Mouse (Mus musculus): ENCODE data around the gene Gabrg3. TPM values are rescaled to one million over a fixed set of nuclear protein-coding genes. Genes with fewer than 3 reads are reported as not detected.

Gene Gabrg3
- polyA plus RNA-seq, 1 experiment: not detected

DNA sequence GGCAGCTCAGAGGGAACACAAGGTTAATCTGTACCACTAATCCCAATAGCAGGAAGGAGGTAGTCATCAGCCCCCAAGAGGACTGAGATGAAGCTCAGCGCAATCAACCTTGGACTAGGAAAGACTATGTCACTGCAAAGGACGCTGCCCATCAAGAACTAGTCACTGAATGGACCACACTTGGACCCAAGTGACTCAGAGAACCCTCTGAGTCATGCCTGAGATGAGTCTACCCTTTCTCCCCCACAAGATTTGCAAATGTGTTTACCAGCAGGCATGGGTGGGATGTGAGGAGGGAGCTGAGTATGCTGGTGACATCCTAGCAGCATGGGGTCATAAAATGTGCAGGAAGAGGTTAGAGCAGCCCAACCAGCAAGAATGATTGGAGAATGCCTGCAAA lies 254.5 kb downstream of the Gabrg3 start:
- Histone ChIP-seq H3K79me3 (ENCODE audit: low read depth) (no peaks in the 10 kb centered on the region), H3ac (ENCODE audit: control insufficient read depth, insufficient read length, low read depth) (no peak overlapping the region), H3K36me3 (ENCODE audit: control insufficient read depth, insufficient read depth) (no peaks in the 10 kb centered on the region), H3K27me3 (ENCODE audit: control insufficient read depth, insufficient read depth, insufficient read length) (no peaks in the 10 kb centered on the region), H3K79me2 (ENCODE audit: control insufficient read depth, insufficient read depth) (no peaks in the 10 kb centered on the region), H3K4me3 (ENCODE audit: insufficient read depth, poor library complexity, severe bottlenecking) (no peak overlapping the region)
- TF ChIP-seq MYOD1 (IDR thresholded peaks at IDR 0.05; ENCODE audit: control insufficient read depth, insufficient read length, low read depth): no peak
- no peak for TF ChIP-seq MAX (IDR thresholded peaks at IDR 0.05)
- TF ChIP-seq FOSL1 (IDR thresholded peaks at IDR 0.05; ENCODE audit: insufficient read depth, low read length, poor library complexity, severe bottlenecking): no peak
- no peak for TF ChIP-seq MYOG (IDR thresholded peaks at IDR 0.05; ENCODE audit: control insufficient read depth, extremely low read depth, insufficient read length)
- no peak for TF ChIP-seq USF1 (IDR thresholded peaks at IDR 0.05; ENCODE audit: low read depth)
- TF ChIP-seq CEBPB (IDR thresholded peaks at IDR 0.05; ENCODE audit: low read depth): no peak
- TF ChIP-seq CTCF (IDR thresholded peaks at IDR 0.05; ENCODE audit: control insufficient read depth, insufficient read depth, insufficient read length): no peak

DNA sequence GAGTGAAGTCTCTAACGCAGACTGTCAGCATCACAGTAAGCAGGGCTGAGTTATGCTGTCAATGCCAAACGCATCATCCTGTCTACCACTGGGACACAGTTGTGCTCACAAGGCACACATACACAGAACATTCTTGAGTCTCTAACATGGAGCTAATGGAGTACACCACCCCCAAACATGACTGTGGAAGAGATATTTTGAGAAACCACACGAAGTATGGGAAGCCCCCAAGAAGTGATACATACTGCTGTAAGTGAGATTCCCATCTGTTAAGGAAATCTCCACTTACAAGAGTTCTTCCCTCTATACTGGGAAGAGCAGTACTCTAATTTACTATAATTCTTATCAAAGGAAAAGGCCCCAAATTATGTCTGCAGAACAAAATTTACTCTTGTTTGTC lies 286.9 kb downstream of the Gabrg3 start:
- Histone ChIP-seq H3K4me3 (ENCODE audit: insufficient read depth, poor library complexity, severe bottlenecking) (no peak overlapping the region), H3K79me2 (ENCODE audit: control insufficient read depth, insufficient read depth) (no peaks in the 10 kb centered on the region), H3ac (ENCODE audit: control insufficient read depth, insufficient read length, low read depth) (no peak overlapping the region), H3K36me3 (ENCODE audit: control insufficient read depth, insufficient read depth) (no peaks in the 10 kb centered on the region), H3K27me3 (ENCODE audit: control insufficient read depth, insufficient read depth, insufficient read length) (no peaks in the 10 kb centered on the region), H3K79me3 (ENCODE audit: low read depth) (no peaks in the 10 kb centered on the region)
- no peak for TF ChIP-seq USF1 (IDR thresholded peaks at IDR 0.05; ENCODE audit: low read depth)
- no peak for TF ChIP-seq CTCF (IDR thresholded peaks at IDR 0.05; ENCODE audit: control insufficient read depth, insufficient read depth, insufficient read length)
- TF ChIP-seq MAX (IDR thresholded peaks at IDR 0.05): no peak
- TF ChIP-seq MYOD1 (IDR thresholded peaks at IDR 0.05; ENCODE audit: control insufficient read depth, insufficient read length, low read depth): no peak
- no peak for TF ChIP-seq MYOG (IDR thresholded peaks at IDR 0.05; ENCODE audit: control insufficient read depth, extremely low read depth, insufficient read length)
- TF ChIP-seq FOSL1 (IDR thresholded peaks at IDR 0.05; ENCODE audit: insufficient read depth, low read length, poor library complexity, severe bottlenecking): no peak
- TF ChIP-seq CEBPB (IDR thresholded peaks at IDR 0.05; ENCODE audit: low read depth): no peak

DNA sequence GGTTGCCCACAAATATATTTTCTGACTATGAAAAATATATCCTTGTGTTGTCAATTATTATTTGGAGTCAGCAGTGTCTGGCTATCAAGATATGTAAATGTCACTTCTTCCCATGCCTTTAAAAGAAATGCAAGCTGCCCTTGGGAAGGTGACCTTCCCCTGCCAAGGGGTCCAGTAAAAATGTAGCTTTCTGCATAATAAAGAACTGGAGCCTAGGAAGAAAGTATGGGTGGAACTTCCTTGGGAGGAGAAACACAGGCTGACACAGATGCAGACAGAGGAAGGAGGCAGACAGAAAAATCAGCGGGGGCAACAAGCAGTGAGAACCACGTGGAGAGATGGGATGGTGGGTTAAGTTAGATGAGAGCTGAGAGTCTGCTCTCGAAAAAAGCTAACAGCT lies 304.9 kb downstream of the Gabrg3 start:
- no peak for TF ChIP-seq FOSL1 (IDR thresholded peaks at IDR 0.05; ENCODE audit: insufficient read depth, low read length, poor library complexity, severe bottlenecking)
- TF ChIP-seq USF1 (IDR thresholded peaks at IDR 0.05; ENCODE audit: low read depth): no peak
- TF ChIP-seq CEBPB (IDR thresholded peaks at IDR 0.05; ENCODE audit: low read depth): no peak
- TF ChIP-seq MYOG (IDR thresholded peaks at IDR 0.05; ENCODE audit: control insufficient read depth, extremely low read depth, insufficient read length): no peak
- TF ChIP-seq CTCF (IDR thresholded peaks at IDR 0.05; ENCODE audit: control insufficient read depth, insufficient read depth, insufficient read length): no peak
- no peak for TF ChIP-seq MYOD1 (IDR thresholded peaks at IDR 0.05; ENCODE audit: control insufficient read depth, insufficient read length, low read depth)
- no peak for TF ChIP-seq MAX (IDR thresholded peaks at IDR 0.05)
- Histone ChIP-seq H3ac (ENCODE audit: control insufficient read depth, insufficient read length, low read depth) (no peak overlapping the region), H3K4me3 (ENCODE audit: insufficient read depth, poor library complexity, severe bottlenecking) (no peak overlapping the region), H3K79me3 (ENCODE audit: low read depth) (no peaks in the 10 kb centered on the region), H3K79me2 (ENCODE audit: control insufficient read depth, insufficient read depth) (no peaks in the 10 kb centered on the region), H3K27me3 (ENCODE audit: control insufficient read depth, insufficient read depth, insufficient read length) (no peaks in the 10 kb centered on the region), H3K36me3 (ENCODE audit: control insufficient read depth, insufficient read depth) (no peaks in the 10 kb centered on the region)

DNA sequence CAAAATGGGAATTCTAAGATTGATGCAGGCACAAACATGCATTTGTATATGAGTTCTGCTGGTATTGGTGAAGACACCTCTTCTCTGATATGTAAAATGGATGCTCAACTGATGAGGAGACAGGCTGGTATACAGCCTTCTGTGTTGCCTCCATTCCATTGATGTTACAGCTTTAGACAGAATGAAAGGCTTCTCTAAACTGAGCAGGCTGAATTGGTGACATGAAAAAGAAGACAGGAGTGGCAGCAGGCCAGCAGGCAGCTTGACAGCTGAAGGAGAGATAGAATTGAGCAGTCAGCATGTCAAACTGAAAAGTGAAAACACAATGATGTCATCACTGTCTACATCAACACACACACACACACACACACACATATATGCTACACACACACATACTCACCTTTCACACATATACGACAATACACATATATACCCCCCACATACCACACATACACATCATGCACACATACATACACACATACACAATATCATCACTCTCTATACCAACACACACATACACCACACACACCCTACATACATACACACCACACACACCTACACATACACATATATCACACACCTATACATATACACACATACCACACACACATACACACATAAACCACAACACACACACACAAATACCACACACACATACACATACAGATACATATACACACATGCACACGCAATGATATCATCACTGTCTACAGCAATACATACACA lies 315.4 kb downstream of the Gabrg3 start:
- H3K79me2 ChIP-seq (ENCODE audit: control insufficient read depth, insufficient read depth): no peaks in the 10 kb centered on the region
- TF ChIP-seq CTCF (IDR thresholded peaks at IDR 0.05; ENCODE audit: control insufficient read depth, insufficient read depth, insufficient read length) (no peak), MAX (IDR thresholded peaks at IDR 0.05) (no peak), FOSL1 (IDR thresholded peaks at IDR 0.05; ENCODE audit: insufficient read depth, low read length, poor library complexity, severe bottlenecking) (no peak), USF1 (IDR thresholded peaks at IDR 0.05; ENCODE audit: low read depth) (no peak), MYOG (IDR thresholded peaks at IDR 0.05; ENCODE audit: control insufficient read depth, extremely low read depth, insufficient read length) (no peak), CEBPB (IDR thresholded peaks at IDR 0.05; ENCODE audit: low read depth) (no peak), MYOD1 (IDR thresholded peaks at IDR 0.05; ENCODE audit: control insufficient read depth, insufficient read length, low read depth) (no peak)
- no peaks in the 10 kb centered on the region for H3K79me3 ChIP-seq (ENCODE audit: low read depth)
- no peaks in the 10 kb centered on the region for H3K27me3 ChIP-seq (ENCODE audit: control insufficient read depth, insufficient read depth, insufficient read length)
- H3K36me3 ChIP-seq (ENCODE audit: control insufficient read depth, insufficient read depth): no peaks in the 10 kb centered on the region
- H3K4me3 ChIP-seq (ENCODE audit: insufficient read depth, poor library complexity, severe bottlenecking): no peak overlapping the region
- H3ac ChIP-seq (ENCODE audit: control insufficient read depth, insufficient read length, low read depth): no peak overlapping the region

DNA sequence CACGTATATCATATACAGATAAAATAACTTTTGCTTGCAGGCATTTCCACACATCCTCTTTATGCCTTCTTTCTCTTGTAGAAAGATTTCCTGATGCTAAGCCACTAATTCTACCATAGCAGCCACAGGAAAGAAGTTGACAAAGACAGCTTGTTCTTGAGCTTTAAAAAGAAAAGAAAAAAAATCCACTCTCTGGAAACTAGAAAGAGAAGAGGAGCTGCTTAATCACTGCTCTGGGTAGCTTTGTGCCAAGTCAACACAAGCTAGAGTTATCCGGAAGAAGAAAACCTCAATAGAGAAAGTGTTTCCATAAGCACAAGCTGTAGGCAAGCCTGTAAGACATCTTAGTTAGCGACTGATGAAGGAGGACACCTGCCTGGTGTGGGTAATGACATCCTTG lies 321.6 kb downstream of the Gabrg3 start:
- Histone ChIP-seq H3K4me3 (ENCODE audit: insufficient read depth, poor library complexity, severe bottlenecking) (no peak overlapping the region), H3K27me3 (ENCODE audit: control insufficient read depth, insufficient read depth, insufficient read length) (no peaks in the 10 kb centered on the region), H3K79me2 (ENCODE audit: control insufficient read depth, insufficient read depth) (no peaks in the 10 kb centered on the region), H3K79me3 (ENCODE audit: low read depth) (no peaks in the 10 kb centered on the region), H3K36me3 (ENCODE audit: control insufficient read depth, insufficient read depth) (no peaks in the 10 kb centered on the region), H3ac (ENCODE audit: control insufficient read depth, insufficient read length, low read depth) (no peak overlapping the region)
- no peak for TF ChIP-seq USF1 (IDR thresholded peaks at IDR 0.05; ENCODE audit: low read depth)
- TF ChIP-seq MYOD1 (IDR thresholded peaks at IDR 0.05; ENCODE audit: control insufficient read depth, insufficient read length, low read depth): no peak
- no peak for TF ChIP-seq MYOG (IDR thresholded peaks at IDR 0.05; ENCODE audit: control insufficient read depth, extremely low read depth, insufficient read length)
- no peak for TF ChIP-seq MAX (IDR thresholded peaks at IDR 0.05)
- no peak for TF ChIP-seq CEBPB (IDR thresholded peaks at IDR 0.05; ENCODE audit: low read depth)
- TF ChIP-seq CTCF (IDR thresholded peaks at IDR 0.05; ENCODE audit: control insufficient read depth, insufficient read depth, insufficient read length): no peak
- no peak for TF ChIP-seq FOSL1 (IDR thresholded peaks at IDR 0.05; ENCODE audit: insufficient read depth, low read length, poor library complexity, severe bottlenecking)

Measured in C2C12 (cell line).